Mouse (Mus musculus) CD8-positive naive resting alpha-beta T cell, adult 2 months (primary cell): ENCODE results near the gene Usp54.

Source experiments
- DNase-seq, 2 experiments: peaks; one replicate each; pipeline ENCODE4 v3.0.0; 2022; ENCODE audit warnings: low read depth in 2 of 2, low spot score in 2 of 2

The Usp54 gene

DNA sequence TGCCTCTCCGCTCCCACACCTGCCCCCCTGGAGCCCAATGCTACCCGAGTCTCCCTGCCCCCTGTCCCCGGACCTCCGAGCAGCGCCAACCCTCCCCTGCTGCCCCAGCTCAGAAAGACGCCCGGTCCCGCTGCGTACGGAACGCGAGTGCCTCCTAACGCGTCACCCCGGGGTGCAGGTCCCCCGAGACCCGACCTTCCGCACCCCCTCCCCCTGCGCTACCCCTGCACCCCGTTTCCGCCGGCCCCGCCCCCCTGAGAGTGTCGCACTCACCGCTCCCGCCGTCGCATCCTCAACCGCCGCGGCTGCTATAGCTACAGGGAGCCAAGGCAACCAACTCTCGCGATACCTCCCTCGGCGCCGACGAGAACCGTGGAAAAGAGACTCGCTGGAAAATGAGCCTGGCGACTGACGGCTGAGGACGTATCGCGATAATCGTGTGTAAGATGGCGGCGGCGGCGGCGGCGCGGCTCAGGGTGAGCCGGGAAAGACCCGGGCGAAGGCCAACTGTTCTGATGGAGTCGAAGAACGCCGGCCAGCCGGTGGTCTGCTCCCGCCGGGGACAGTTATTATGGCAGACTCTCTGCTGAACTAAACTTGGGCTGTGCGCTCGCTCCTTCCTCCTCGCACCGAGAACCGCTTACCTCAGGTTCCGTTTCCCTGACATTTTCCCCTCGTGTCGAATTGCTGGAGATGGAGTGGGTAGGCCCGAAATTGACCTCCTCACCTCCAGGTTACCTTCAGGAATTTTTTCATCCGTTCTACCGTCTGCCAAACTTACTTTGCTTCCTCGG is at the start of gene Usp54:
Usp54 (minus strand) TSS at position 420 of the 794 bp plus-strand sequence.
- peak; percentile 98 for DNase-seq

DNA sequence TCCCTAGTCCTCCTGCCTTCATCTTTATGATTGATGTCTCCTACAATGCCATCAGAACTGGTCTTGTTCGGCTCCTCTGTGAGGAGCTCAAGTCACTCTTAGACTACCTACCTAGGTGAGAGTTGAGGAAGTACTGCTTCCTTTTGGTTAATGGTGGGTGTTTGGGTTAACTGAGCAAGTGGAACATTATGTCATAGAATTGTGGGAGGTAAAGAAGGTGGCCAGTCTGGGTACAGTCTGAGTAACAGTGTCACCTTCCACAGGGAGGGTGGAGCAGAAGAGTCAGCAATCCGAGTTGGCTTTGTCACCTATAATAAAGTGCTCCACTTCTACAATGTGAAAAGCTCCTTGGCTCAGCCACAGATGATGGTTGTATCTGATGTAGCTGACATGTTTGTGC is 48.1 kb upstream of the Usp54 start:
- no peak for DNase-seq

DNA sequence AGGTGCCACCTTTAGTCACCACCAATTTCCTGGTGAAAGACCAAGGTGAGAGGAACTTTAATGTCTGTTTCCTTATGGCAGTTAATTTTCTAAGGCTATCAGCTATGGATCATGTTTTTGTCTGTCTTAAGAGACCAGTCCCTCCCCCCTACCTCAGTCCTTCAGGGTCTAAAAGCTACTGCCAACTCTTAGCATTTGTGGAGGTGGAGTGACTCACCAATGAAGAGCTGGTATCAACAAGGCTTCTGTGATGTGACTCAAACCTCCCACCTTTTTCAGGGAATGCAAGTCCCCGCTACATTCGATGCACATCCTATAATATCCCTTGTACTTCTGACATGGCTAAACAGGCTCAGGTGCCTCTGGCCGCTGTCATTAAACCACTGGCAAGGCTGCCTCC is 45.7 kb upstream of the Usp54 start:
- no peak for DNase-seq

DNA sequence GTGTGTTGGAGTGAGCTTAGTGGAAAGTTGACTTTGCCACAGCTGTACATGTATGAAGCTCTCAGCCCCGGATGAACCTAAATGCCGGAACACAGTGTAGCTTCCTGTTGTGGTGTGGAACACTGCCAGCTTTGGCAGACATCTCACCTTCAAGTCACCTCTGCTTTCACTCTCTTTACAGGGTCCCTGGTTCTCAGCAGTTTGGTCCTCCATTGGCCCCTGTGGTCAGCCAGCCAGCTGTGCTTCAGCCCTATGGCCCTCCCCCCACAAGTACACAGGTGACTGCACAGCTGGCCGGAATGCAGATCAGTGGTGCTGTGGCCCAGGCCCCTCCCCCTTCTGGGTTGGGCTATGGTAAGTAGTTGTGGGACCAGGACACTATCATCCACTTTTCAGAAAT is 41.6 kb upstream of the Usp54 start:
- peak; percentile 66 to 77 for DNase-seq

DNA sequence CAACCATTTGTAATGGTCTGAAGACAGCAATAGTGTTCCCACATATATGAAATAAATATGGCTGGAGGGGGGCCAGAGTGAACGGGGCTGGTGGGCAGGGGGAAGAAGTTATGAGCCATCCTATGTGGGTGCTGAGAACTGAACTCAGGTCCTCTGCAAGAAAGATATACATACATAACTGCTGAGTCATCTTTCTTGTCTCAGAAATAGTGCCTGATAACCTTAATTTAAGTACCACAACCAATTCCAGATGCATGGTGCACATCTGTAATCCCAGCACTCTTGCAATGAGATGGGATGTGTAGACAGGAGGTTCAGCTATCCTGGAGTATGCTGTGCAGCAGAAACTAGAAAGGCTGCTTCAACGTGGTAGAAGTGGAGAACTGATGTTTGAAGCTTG is 40.9 kb upstream of the Usp54 start:
- DNase-seq, result no peak

DNA sequence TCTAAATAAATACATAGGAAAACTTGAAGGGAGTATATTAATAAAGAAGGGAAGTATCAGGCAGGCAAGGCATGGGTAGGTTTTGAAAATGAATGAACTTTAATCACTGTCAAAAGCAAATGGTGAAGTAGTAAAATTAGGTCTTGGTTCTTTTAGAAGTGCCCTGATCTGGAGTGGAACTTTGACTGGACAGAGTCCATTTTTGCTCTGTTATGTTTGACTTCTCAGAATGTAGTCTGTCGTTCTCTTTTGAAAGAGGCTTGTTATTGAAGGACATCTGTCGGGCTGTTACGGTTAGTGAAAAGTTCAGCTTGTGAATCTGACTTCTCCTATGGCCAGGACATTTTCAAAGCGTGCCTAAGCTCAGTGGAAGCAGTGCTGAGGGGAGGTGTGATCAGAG is 37.0 kb upstream of the Usp54 start:
- no peak for DNase-seq

GRCm38 (mm10) chr14:20674064-20674833 is 33.4 kb upstream of the Usp54 start, which contains the start of gene Sec24c:
TSS of gene Sec24c (plus strand) at chr14:20674308.
- peak; percentile 94 to 95 for DNase-seq

- peak in 1 of 2 experiments; percentile 16 for DNase-seq
Measured at GRCm38 (mm10) chr14:20673735-20674063, 32.8 kb upstream of the Usp54 start.

GRCm38 (mm10) chr14:20672990-20673389 is 32.1 kb upstream of the Usp54 start:
- DNase-seq, result peak; percentile 26 to 56

- no peak for DNase-seq
Measured at GRCm38 (mm10) chr14:20668154-20668810, 27.4 kb upstream of the Usp54 start, which contains the start of gene Synpo2l. TSS of gene Synpo2l (minus strand) at chr14:20668354.

GRCm38 (mm10) chr14:20667469-20667868 is 26.6 kb upstream of the Usp54 start:
- no peak for DNase-seq

- no peak for DNase-seq
Measured at GRCm38 (mm10) chr14:20664436-20664835, 23.6 kb upstream of the Usp54 start.

- no peak for DNase-seq
Measured at GRCm38 (mm10) chr14:20663601-20664000, 22.7 kb upstream of the Usp54 start.

GRCm38 (mm10) chr14:20662740-20663139 is 21.9 kb upstream of the Usp54 start:
- DNase-seq, result no peak

DNA sequence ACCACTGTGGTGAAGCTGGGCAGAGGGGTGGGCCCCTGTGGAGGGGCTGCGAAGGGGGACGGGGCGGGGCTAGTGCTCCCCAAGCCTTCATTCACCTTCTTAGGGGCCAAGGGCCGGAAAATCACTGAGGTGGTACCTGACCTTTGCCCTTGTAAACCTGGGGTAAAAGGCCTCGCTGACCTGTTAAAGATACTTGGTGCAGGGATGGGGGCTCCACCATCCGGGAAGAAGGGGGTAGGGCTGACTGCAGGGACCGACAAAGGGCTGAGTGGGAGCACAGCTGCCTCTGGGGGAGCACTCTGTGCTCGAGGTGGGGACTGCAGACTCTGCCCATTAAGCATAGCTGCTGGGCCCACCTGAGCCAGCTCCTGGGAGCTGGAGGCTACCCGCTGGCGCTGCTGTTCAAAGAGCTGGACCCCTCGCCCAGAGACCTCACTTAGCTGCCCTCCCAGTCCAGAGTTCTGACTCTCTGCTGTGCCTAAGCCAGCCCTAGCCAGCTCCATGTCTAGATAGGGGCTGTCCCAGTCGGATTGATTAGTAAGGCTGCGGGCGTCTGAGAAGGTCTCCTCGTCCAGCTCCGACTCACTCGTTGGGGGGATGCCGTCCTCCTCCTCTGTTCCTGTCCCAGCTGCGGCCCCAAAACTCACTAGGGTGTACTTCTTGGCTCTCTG is 20.9 kb upstream of the Usp54 start:
- DNase-seq, result no peak

DNA sequence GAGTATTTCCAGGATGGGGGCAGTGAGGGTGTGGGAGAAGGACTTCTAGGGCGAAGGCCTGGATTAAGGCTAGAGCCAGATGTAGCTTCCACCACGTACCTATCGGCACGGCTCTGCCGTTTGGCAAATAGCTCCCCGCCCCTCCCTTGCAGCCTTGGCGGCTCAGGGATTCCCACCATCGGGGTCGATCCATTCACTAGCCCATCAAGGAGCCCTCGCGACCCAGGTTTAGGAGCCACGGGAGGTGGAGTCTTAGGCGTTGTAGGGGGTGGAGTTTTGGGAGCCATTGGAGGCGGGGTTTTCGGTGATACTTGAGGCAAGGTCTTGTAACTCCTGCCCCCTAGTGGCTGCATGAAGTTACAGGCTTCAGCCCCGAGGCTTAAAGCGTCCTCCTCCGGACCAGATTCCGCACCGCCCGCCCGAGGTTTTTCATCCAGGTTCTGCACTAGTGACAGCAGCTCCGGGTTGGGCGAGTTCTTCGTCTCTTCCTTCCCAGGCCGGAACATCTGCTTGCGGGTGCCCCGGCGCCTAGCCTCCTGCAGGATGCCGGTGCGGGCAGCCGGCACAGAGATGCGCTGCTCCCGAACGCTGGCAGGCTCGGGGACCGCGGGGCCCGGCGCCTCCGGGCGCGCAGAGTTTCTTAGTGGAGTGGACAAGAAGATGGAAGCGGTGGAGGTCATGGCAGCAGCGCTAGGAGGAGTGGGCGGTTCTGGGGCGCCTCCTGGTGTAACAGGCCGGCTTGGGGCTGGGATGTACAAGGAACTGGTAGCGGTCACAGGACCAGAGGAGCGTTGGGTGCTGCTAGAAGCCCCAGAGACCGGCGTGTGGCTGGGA is 20.2 kb upstream of the Usp54 start:
- DNase-seq, result peak; percentile 86 to 91

- DNase-seq, result no peak
Measured at GRCm38 (mm10) chr14:20659687-20660086, 18.8 kb upstream of the Usp54 start.

DNA sequence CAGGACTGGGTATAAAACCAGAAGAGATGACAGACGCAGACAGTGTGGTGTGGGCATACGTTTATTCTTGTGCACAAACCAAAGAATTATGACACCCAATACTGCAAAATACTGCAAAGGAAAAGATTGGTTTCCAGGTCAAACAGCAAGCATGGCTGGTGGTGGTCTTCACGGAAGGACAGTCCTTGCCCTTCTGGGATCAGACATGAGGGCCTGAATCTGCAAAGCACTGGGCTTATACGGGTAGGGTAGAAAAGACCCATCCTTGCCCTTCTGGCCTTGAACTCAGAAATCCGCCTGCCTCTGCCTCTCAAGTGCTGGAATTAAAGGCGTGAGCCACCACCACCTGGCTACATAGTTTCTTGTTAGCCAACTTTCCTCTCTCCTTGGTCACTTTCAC is 18.0 kb upstream of the Usp54 start:
- no peak for DNase-seq

DNA sequence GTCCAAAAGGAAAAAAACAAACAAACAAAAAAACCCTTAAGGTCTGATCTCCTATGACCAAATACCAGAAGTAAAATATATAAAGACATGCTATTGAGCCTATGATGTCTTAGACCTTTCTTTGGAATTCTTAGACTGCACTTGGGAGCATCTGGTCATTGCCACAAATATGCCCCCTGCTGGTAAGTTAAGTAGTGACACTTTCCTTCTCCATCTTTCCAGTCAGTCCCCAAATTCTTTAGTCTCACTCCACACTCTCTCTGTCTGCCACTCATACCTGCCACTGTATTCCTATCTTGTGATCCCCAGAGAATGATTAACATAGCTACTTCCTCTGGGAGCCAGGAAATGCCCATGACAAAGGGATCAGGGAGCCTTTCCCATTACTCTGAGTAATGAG is 17.5 kb upstream of the Usp54 start:
- peak in 1 of 2 experiments; percentile 27 for DNase-seq

DNA sequence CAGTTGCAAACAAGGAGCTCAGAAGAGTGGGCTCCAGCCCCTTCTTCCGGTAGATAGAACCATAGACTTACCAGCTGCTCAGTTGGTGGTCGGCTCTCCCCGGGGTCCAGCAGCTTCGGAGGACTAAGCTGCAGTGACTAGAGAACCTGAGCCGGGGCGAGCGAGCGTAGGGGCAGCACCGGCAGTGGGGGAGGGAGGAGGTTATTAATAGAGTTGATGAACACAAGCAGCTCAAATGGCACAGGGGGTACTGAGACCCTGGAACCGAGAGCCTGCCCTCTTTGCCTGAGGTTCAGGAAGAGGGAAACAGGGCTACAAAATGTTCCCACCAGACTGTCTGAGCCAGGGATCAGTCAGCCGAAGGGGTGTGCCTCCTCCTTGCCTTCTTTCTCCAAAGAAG is 15.5 kb upstream of the Usp54 start, which contains the start of gene Myoz1:
Myoz1 (minus strand) TSS at position 180 of the 400 bp plus-strand sequence.
- no peak for DNase-seq
